Mouse (Mus musculus): ENCODE results near the gene Stmnd1.
"Not testable (repeated sequence)": the region's sequence is repeated elsewhere in the genome, so short reads cannot be mapped to it uniquely, and the experiment has no call there.

Gene Stmnd1

DNA sequence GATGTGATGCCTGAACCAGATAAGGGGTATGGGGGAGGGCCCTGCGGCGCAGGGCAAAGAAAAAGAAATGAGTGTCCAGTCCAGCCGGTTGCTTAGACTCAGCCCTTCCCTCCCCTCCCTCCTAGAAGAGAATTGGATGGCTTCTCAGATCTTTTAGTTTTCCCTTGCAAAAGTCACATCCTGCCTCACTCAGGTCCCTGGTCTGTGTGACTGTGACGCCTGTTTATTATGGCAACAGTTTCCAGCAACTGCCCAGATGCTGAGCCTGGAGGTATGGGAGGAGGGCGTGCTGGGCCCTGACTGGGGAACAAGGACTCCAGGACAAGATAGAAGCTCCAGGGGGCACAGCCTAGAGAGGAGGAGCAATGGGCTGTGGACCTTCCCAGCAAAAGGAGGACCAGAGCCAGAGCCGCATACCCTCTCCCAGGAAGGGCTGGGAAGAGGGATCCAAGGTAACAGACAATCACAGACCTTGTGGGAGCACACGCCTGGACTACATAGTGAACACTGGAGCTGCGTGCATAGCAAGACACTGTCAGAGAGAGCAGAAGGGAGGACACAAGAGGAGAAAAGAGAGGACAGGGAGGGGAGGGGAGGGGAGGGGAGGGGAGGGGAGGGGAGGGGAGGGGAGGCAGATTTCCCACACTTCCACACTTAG is at the start of gene Stmnd1:
TSS of gene Stmnd1 (plus strand) at position 269 of the 658 bp plus-strand sequence.
- DNase-seq (ENCODE audit: low spot score in 2 of 2), result no peak

DNA sequence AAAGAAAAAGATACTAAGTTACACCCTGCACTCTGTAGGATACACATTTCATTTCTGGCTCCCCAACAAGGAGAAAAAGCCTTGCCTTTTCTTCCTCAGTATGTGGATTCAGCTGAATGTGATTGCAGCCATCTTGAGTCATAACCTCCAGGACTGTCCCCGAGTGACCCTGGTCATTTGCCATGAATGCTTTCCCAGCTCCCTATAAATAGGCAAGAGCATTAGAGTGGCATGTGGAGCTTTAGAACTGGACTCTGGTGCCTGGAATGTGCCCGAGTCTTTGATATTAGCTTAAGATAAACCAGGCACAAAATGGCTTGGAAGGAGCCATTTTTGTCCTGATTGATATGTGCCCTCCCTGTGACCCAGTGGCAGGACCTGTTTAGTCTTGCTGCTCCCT is 46.6 kb upstream of the Stmnd1 start:
- no peak for DNase-seq (ENCODE audit: low spot score in 2 of 2)

DNA sequence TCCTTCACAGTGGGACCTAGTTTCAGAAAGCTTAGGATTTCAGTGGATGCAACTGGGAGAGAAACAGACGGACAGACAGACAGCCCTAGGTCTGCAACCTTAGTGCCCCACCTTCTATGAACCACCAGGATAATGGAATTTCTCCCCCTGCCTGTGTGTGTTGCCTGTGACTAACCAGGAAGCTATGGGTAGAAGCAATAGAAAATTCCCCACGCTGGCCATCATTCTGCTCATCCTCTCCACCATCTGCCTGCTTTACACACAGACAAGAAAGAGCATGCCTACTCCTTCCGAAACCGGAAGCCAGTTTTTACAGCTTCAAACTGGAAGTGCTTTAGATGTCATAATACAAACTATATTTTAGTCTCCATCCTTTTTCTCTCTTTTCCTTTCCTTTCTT is 46.0 kb upstream of the Stmnd1 start:
- peak; percentile 46 to 47 for DNase-seq (ENCODE audit: low spot score in 2 of 2)

DNA sequence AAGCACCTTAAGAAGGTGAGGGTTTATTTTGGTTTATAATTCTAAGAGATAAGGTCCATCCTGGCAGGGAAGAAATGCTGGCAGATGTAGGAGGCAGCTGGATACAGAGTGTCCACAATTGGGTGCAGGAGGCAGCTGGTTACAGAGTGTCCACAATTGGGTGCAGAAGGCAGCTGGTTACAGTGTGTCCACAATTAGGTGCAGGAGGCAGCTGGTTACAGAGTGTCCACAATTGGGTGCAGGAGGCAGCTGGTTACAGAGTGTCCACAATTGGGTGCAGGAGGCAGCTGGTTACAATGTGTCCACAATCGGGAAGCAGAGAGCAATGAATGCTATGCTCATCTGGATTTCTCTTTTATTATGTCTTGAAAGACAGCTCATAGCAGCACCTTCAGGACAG is 44.8 kb upstream of the Stmnd1 start:
- not testable (repeated sequence) for DNase-seq (ENCODE audit: low spot score in 2 of 2)

DNA sequence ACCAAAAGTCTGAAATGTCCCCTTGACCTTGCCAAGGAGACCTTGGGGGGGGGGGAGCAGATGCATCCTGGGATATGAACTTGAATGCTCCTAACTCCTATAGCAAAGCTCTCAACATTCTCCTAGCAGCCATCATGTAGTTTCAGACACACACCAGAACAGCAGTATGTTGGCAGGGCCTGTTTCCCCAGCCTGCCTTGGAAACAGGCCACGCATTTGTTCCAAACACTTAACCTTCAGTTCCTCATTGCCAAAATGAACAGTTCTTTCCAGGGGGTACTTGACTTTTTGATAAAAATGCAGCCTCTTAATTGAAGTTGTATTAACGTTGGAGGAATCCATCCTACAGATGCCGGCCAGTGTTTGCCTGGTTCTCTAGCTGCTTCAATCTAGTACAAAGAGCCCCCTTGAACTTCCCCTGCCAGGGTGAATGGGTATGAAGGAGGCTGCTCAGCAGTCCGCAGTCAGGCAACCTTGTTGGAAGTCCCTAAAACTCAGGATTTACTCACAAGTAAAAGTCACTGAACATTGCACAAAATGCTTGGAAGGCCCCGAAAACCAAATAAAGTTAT is 41.9 kb upstream of the Stmnd1 start:
- DNase-seq (ENCODE audit: low spot score in 2 of 2), result no peak

DNA sequence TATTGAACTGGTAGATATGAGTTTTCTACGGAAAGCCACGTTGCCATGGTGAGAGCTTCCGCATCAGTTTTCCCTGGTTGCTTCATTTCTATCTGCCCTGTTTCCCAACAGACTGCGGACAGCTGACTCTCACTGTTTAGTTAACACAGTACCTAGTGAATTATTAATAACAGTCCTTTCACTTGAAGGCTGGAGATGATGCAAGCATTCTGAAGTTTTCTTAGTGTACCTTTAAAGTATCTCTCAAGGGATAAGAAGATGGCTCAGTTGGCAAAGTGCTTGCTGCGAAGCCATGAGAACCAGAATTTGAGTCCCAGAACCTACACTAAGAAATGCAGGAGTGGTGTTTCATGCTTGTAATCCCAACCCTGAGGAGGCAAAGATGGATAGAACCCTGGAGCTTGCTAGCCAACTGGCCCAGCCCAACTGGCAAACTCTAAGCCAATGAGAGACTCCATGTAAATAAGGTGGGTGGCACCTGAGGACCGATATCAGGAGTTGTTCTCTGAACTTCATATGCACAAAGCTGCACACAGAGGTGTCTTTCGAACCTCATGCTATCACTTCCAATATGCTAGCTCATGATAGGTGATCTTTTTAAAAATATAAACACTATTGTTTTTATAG is 35.7 kb upstream of the Stmnd1 start:
- no peak for DNase-seq (ENCODE audit: low spot score in 2 of 2)

DNA sequence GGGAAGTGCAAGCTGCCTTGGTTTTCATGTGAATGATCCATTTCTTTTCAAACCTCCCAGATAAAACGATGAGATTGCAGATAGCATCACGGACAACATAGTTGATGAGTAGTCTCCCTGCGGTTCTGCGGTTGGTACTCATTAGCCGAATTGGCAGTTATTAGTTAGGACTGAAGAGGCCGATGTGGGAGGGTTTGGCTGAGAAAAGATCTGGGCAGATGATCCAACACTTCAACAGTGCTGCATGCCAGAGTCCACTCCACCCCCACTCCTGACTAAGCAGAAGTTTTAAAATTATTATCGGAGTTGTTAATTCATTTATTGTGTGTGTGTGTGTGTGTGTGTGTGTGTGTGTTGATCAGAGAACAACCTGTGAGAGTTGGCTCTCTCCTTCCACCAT is 34.7 kb upstream of the Stmnd1 start:
- peak in 1 of 2 experiments; percentile 31 for DNase-seq (ENCODE audit: low spot score in 2 of 2)

DNA sequence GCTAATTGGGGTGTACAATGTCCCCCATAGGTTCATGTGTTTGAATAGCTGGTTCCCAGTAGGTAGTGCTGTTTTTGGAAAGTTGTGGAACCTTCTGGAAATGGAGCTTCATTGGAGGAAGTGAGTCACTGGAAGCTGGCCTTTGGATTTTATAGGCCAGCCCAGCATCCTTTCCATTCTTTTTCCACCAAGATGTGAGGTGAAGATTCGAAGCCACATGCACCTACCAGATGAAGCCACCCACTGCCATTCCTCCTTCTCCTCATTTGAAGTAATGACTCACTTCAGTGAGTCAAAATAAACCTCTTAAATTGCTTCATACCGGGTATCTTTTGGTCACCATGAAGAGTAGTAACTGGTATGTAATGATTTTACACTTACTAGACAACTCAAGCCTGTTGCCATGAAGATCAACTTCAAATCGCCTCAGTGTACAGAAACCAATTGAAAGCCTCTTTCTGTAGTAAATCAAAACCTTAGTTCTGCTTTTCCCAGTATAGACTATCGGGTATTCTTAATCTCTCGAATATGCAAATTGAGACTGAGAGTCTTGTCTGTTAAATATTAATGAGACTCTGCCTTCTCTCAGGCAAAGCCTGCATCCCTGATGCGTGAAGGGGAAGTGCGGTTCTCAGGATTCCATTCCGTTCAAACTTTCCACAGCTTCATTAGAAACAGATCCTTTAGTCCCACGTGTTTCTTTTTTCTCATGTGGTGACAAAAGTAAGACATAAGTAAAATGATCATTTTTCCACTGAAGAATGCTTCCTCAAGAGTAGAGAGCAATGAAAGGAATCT is 31.9 kb upstream of the Stmnd1 start:
- DNase-seq (ENCODE audit: low spot score in 2 of 2), result no peak

DNA sequence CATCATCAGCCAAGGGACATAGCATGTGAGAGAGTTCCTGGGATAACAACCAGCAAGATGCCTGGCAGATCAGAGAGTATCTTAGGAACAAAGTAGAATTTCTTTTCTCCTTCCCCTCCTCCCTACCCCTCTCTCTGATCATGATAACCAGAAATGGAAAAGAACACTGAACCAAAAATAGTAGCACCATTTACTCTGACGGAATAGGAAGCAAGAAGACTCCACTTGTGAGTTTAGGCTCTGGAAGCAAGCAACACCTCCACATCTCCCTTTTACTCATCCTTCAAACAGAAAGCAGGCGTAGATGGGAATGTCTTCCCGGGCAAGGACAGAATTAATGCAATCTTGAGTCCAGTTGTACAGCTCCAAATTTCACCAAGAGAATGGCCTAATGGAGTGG is 19.8 kb upstream of the Stmnd1 start:
- DNase-seq (ENCODE audit: low spot score in 2 of 2), result peak; percentile 29 to 57

DNA sequence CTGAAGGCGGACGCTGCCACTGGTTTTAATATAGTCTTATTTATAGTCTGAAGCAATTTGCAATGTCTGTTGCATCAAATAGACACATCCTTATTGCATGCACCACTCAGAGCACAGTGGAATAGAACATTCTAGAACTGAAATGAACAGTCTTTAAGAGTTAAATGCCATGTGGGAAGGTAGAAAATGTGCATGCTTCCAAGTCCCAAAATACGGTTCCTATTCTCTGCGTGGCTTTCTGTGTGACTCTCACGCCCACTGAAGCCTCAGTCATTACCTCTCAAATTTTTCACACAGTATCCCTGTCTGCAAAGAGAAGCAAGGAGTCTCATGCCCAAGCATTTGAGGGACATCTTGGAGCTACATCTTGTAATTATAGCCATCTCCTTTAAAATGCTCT is 19.4 kb upstream of the Stmnd1 start:
- no peak for DNase-seq (ENCODE audit: low spot score in 2 of 2)

DNA sequence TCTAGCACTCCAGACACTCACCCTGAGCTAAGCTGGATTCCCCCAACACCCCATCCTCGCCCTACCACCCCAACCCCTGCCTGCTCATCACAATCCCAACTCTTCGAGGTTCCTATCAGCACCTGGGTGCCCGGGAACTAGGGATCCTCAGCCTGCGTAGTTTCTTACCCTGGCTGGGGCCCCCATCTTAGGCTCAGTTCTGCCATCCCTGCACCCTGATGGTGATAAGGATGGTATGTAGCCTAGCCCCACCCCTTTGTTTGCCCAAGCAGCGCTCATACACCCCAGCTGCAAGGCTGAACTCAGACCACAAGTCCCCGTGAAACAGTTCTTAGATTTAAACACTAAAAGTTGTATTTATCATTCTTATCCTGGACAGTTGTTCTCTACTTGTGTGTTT is 17.9 kb upstream of the Stmnd1 start:
- DNase-seq (ENCODE audit: low spot score in 2 of 2), result no peak

DNA sequence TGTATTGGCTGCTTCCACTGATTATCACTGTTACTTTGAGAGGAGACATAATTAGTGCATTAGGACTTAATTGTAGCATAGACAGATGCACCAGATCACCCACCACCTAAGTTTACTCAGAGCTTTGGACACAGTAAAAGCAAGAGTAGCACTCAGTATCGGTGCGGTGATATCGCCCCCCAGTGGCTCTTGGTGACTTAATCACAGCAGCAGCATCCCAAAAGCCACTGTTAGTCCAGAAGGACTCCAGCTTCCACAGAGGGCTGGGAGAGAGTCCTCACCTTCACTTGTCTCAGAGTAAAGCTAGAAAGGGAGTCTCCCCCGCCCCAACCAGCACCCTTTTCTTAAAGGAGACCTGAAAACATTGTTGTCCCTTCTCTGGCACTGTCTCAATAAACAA is 15.7 kb upstream of the Stmnd1 start:
- peak; percentile 86 to 87 for DNase-seq (ENCODE audit: low spot score in 2 of 2)

DNA sequence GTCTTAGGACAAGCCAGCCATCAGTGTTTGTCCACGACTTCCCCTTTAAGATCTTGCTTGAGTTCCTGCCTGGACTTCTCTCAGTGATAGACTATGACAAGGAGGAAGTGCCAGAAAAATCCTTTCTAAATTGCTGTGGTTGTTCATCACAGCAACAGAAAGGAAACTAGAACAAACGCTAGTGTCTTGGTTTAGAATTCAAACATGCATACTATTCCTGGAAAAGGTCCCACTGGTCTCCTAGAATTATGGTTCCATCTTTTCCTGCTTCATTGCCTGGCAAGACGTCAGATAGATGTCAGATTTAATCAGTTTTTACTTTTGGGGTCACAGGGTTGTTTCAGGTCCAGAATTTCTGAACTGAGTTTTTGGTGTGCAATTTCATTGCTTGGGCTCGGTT is 14.0 kb upstream of the Stmnd1 start:
- no peak for DNase-seq (ENCODE audit: low spot score in 2 of 2)

DNA sequence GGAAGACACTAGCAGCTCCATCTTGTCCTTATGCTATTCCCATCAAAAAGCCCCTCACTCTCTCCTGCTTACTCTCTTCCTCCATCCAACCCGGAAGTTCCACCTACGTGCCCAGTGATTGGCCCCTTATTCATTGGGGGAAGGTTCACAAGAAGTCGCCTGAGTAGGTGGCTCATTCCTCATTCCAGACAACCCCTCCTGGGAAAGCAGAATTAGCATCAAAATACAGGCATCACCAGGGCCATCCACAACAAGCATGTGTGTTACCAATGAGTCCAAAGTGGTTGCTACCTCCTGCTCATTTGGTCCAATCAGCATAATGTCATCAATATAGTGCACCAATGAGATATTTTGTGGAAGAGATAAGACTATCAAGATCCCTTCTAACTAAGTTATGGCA is 12.3 kb upstream of the Stmnd1 start:
- no peak for DNase-seq (ENCODE audit: low spot score in 2 of 2)

DNA sequence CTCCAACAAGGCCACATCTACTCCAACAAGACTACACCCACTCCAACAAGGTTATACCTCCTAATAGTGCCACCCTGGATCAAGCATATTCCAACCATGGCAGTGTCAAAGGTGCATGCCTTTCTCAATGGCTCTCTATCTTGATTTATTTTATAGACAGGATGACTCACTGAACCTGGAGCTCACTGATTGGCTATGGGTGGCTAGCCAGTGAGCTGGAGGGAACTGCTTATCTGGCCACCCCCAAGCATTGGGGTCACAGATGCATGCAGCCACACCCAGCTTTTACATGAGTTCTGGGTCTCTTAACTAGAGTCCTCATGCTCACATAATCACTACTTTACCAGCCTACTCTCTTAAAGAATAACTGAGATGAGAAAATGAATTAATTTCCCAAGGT is 5.7 kb upstream of the Stmnd1 start:
- no peak for DNase-seq (ENCODE audit: low spot score in 2 of 2)

DNA sequence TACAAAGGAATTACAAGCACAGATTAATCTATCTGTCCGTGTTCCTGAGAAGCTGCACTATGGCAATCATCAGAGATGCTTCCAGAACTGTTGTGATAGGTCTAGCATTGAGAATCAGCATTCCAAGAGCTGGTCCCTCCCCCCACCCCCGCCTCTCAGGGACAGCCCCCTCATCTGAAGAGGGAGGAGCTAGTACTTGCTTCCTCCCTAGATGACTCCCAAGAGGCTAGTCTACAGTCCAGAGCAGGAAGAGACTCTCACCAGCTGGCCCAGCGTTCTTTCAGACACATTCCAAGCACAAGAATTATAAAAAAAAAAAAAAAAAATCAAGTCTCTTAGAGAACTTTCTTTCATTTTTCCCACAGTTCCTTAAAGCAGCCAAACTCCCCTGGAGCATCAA is 5.2 kb upstream of the Stmnd1 start:
- DNase-seq (ENCODE audit: low spot score in 2 of 2), result no peak

DNA sequence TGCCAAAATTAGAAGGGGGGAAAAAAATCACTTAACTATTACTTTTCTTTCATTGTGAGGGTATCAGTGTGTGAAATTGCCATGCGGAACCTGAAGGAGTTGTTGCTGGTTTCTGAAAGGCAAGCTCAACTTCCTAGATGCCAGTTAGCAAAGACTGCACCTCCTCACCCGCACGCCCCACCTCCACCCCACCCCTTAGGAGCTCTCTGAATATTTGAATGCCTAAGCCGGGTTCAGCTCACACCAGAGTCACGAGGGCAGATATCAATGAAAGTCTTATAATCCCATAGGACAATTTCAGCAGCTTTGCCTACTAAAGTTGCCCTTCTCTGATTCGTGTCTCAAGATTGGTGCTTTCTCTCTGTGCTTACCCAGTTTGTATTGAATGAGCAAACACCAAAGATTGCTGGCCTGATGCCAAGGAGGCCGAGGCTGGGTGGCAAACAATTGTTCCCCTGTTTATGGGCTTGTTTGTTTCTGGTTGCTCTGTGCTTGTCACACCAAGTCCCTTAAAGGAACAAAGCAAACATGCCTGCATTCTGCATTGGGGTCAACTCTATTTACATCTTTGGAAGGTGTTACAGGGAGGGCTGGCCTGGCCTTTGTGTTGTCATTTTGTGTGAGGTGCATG is 4.6 kb upstream of the Stmnd1 start:
- peak; percentile 42 to 45 for DNase-seq (ENCODE audit: low spot score in 2 of 2)

DNA sequence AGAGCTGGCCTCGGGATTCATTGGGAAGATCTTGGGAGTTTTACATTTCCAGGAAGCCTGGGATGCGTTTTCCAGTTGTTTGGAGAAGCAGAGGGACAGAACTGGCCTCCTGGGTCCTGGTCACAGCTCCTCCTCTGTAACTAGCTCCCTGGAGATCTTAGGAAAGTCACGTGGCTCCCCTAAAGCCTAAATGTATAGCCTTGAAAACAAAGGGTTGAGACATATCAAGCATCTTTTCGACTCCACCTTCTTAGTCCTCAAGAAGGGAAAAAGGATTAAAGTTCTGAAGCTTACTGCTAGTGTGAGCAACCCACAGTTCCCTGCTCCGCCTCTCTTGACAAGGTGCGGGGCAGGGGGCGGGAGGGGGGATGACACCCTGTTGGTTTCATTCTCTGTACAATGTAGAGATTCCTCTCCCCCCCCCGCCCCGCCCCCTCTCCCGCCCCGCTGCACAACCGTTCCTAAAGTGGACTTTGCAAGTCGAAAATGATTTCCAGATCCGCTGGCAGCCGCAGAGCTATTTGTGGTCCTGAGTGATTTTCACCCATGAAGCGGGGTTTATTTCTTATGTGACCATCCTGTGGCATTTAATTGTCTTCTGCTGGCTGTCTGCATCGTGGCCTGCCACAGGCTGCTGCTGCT is 589 bp upstream of the Stmnd1 start:
- DNase-seq (ENCODE audit: low spot score in 2 of 2), result no peak

DNA sequence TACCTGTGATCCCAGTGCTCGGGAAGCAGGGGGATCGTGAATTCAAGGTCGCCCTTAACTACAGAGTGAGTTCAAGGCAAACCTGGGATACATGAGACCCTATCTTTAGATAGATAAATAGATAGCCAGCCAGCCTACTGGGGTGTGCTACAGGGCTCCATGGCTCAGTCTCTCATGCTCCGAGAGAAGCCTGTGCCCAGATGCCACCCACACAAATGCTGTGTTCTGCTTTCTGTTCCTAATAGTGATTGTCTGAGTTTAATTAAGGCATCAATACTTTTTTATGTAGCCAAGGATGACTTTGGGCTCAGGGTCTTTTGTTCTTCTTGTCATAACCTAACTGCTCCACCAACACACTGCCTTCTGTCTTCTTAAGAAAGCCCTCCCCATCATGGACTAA is 2.2 kb downstream of the Stmnd1 start:
- no peak for DNase-seq (ENCODE audit: low spot score in 2 of 2)

DNA sequence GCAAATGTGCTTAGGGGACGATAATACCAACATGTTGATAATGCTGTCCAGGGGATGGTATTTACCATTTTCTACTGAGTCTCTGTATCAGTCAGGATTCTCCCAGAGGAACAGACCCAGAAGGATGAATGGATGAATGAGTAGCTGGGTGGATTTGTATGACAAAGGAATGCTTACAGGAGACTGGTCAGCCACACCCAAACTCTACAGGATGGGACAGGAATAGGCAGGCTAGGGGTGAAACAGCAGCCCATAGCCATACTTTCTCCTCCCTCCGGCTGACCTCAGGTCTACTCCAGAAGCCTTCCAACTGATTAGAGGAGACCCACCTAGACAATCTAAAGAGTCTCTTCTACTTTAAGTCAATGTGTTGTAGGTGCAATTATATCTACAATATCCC is 9.0 kb downstream of the Stmnd1 start:
- DNase-seq (ENCODE audit: low spot score in 2 of 2), result no peak

DNA sequence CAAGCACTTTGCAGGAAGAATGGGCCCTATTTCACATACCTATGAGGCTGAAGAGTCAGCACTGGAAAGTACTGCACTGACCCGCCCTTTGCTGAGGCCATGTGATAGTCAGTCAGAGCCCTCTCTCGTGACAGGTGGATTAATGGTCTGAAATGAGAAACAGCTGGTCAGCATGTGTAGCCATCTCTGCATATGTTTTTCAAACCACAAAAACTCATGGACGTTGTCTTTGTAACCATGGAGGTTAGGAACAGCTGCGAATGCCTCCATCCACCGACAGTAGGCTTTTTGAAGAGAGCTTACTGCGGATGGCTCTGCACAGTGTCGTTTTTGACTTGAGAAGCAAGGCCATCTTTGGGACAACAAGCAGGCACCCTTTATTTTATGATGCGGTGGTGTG is 14.3 kb downstream of the Stmnd1 start:
- DNase-seq (ENCODE audit: low spot score in 2 of 2), result no peak

DNA sequence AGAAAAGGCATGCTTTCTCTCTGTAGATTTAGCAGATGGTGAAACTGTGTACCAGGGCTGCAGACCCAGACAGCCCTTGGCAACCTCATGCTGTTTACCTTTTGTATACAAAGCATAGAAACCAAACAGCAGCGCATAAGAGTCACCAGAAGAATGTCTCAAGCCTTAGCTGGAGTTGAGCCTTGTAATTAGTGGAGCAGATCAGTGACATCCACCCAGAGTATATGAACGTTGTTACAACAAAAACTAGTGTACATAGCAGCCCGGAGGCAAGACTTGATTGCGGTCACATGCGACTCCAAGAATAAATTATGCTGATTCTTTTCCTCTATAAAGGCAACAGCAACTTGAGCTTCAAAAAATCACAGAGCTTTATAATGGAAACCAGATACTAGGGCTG is 14.9 kb downstream of the Stmnd1 start:
- DNase-seq (ENCODE audit: low spot score in 2 of 2), result no peak

Data from right cerebral cortex, adult 2 months (tissue).